Mouse (Mus musculus) cerebellum, postnatal 4 days (tissue): ENCODE data around the gene Sall4.
"Not testable (repeated sequence)": the region's sequence is repeated elsewhere in the genome, so short reads cannot be mapped to it uniquely, and the experiment has no call there.

Source experiments
- DNase-seq, 2 experiments: peaks; one replicate each; pipeline ENCODE4 v3.0.0; 2022; ENCODE audit warnings: low spot score in 2 of 2, mixed read lengths in 1 of 2

Sall4 gene

GRCm38 (mm10) chr2:168744406-168744805 lies 23.3 kb downstream of the Sall4 start:
- DNase-seq = not testable (repeated sequence)

GRCm38 (mm10) chr2:168742649-168743048 lies 25.1 kb downstream of the Sall4 start:
- DNase-seq = peak in 1 of 2 experiments; percentile 74

- DNase-seq = peak; percentile 47 to 68
Observed at GRCm38 (mm10) chr2:168742059-168742627, 25.6 kb downstream of the Sall4 start, which contains the start of gene Atp9a. Gene Atp9a (minus strand): TSS chr2:168742409.

- DNase-seq = peak; percentile 43 to 65
Observed at GRCm38 (mm10) chr2:168741273-168742058, 26.3 kb downstream of the Sall4 start.

- DNase-seq = no peak
Observed at GRCm38 (mm10) chr2:168740496-168740895, 27.2 kb downstream of the Sall4 start.

- no peak for DNase-seq
Observed at GRCm38 (mm10) chr2:168738854-168739253, 28.9 kb downstream of the Sall4 start.

- no peak for DNase-seq
Observed at GRCm38 (mm10) chr2:168737878-168738277, 29.9 kb downstream of the Sall4 start.

- peak in 1 of 2 experiments; percentile 21 for DNase-seq
Observed at GRCm38 (mm10) chr2:168734023-168734422, 33.7 kb downstream of the Sall4 start.

GRCm38 (mm10) chr2:168731258-168731657 lies 36.5 kb downstream of the Sall4 start:
- no peak for DNase-seq

- no peak for DNase-seq
Observed at GRCm38 (mm10) chr2:168729736-168730135, 38.0 kb downstream of the Sall4 start.

- DNase-seq = no peak
Observed at GRCm38 (mm10) chr2:168728045-168728444, 39.7 kb downstream of the Sall4 start.

GRCm38 (mm10) chr2:168726007-168726406 lies 41.7 kb downstream of the Sall4 start:
- peak in 1 of 2 experiments; percentile 23 for DNase-seq

- DNase-seq = no peak
Observed at GRCm38 (mm10) chr2:168721313-168721712, 46.4 kb downstream of the Sall4 start.

GRCm38 (mm10) chr2:168719742-168720141 lies 48.0 kb downstream of the Sall4 start:
- no peak for DNase-seq

GRCm38 (mm10) chr2:168718735-168719134 lies 49.0 kb downstream of the Sall4 start:
- DNase-seq = no peak

- DNase-seq = no peak
Observed at GRCm38 (mm10) chr2:168718267-168718666, 49.5 kb downstream of the Sall4 start.

- no peak for DNase-seq
Observed at GRCm38 (mm10) chr2:168712199-168713176, 55.3 kb downstream of the Sall4 start.

GRCm38 (mm10) chr2:168710979-168711378 lies 56.8 kb downstream of the Sall4 start:
- no peak for DNase-seq

GRCm38 (mm10) chr2:168707766-168708165 lies 60.0 kb downstream of the Sall4 start:
- no peak for DNase-seq

- DNase-seq = peak in 1 of 2 experiments; percentile 51
Observed at GRCm38 (mm10) chr2:168702266-168702665, 65.5 kb downstream of the Sall4 start.
